Mouse (Mus musculus) C2C12 (cell line): Measurements from ENCODE around the gene Anks1.

Experiments used
- CTCF ChIP-seq: IDR thresholded peaks from one replicate; pipeline ENCODE4 v1.5.1; 2011; ENCODE audit not compliant: control insufficient read depth, insufficient read depth, insufficient read length
- FOSL1 ChIP-seq: IDR thresholded peaks from one replicate; pipeline ENCODE4 v1.8.0; 2011; ENCODE audit warnings: mild to moderate bottlenecking, low read length; ENCODE audit not compliant: poor library complexity, insufficient read depth, severe bottlenecking
- MAX ChIP-seq: IDR thresholded peaks from one replicate; pipeline ENCODE4 v1.6.1; 2011; ENCODE audit warnings: mild to moderate bottlenecking, control low read depth
- MYOD1 ChIP-seq: IDR thresholded peaks from one replicate; pipeline ENCODE4 v1.6.1; 2011; ENCODE audit warnings: low read depth; ENCODE audit not compliant: control insufficient read depth, insufficient read length

GRCm38 (mm10) chr17:27997212-27997611 is 88.1 kb downstream of the Anks1 start:
- TF ChIP-seq MAX: no peak
- TF ChIP-seq CTCF: no peak
- no peak for TF ChIP-seq MYOD1
- TF ChIP-seq FOSL1: no peak
